Mouse (Mus musculus) MEL (cell line): ENCODE measurements at regions not wholly inside any gene's neighbourhood (a gene's known extent, or its start where the extent isn't known, plus 50 kb on each side); places are given as distances from the start of the nearest gene placed in this dataset.

ENCODE experiments used
- CTCF ChIP-seq, 3 experiments: IDR thresholded peaks in 2 of 3; conservative IDR thresholded peaks in 1 of 3; 2 replicates each; pipeline ENCODE4 v1.5.1; 2011 to 2012; ENCODE audit warnings: low read length in 3 of 3, low read depth in 2 of 3, mild to moderate bottlenecking in 2 of 3, improper control_type of control experiment in 1 of 3, inconsistent platforms in 1 of 3, mixed read lengths in 1 of 3, moderate library complexity in 1 of 3; ENCODE audit not compliant: control insufficient read depth in 1 of 3, insufficient read depth in 1 of 3, poor library complexity in 1 of 3, severe bottlenecking in 1 of 3
- MAFK ChIP-seq: IDR thresholded peaks from 2 replicates; pipeline ENCODE4 v1.6.1; 2011; ENCODE audit warnings: low read depth, mild to moderate bottlenecking, low read length, improper control_type of control experiment, borderline replicate concordance
- NRF1 ChIP-seq: IDR thresholded peaks from 2 replicates; pipeline ENCODE4 v1.6.1; 2014; ENCODE audit warnings: low read depth, mild to moderate bottlenecking, inconsistent platforms, low read length, improper control_type of control experiment, moderate library complexity; ENCODE audit not compliant: poor library complexity, insufficient read depth, severe bottlenecking
- POLR2A ChIP-seq, 2 experiments: IDR thresholded peaks; 2 replicates each; pipeline ENCODE4 v1.6.1; 2011 to 2012; ENCODE audit warnings: low read length in 2 of 2, mild to moderate bottlenecking in 2 of 2, control low read depth in 1 of 2, improper control_type of control experiment in 1 of 2, low read depth in 1 of 2, moderate library complexity in 1 of 2; ENCODE audit not compliant: control insufficient read depth in 1 of 2, insufficient read depth in 1 of 2, poor library complexity in 1 of 2
- SMC3 ChIP-seq: IDR thresholded peaks from 2 replicates; pipeline ENCODE4 v1.6.1; 2011; ENCODE audit warnings: low read depth, low read length, improper control_type of control experiment

GRCm38 (mm10) chr13:44430492-44430891 lies 298.8 kb upstream of the Jarid2 start:
- no peak for TF ChIP-seq NRF1
- TF ChIP-seq POLR2A (IDR thresholded peaks at IDR 0.05; ENCODE audit: control insufficient read depth in 1 of 2, insufficient read depth in 1 of 2, low read depth in 1 of 2, low read length in 2 of 2, poor library complexity in 1 of 2): no peak
- TF ChIP-seq CTCF (IDR thresholded peaks at IDR 0.05 in 2 of 3, conservative IDR thresholded peaks at IDR 0.05 in 1 of 3; ENCODE audit: control insufficient read depth in 1 of 3, insufficient read depth in 1 of 3, low read depth in 2 of 3, low read length in 3 of 3, poor library complexity in 1 of 3, severe bottlenecking in 1 of 3): no peak
- no peak for TF ChIP-seq MAFK
- no peak for TF ChIP-seq SMC3
